Mouse (Mus musculus) megakaryocyte progenitor cell, adult 5-6 weeks (primary cell): ENCODE data around the gene Rab11b. TPM values are rescaled to one million over a fixed set of nuclear protein-coding genes. Genes with fewer than 3 reads are reported as not detected.

ENCODE experiments used
- ATAC-seq: replicated peaks from 2 replicates; pipeline ENCODE4 v1.8.0; 2016; ENCODE audit warnings: mild to moderate bottlenecking, moderate TSS enrichment, inconsistent platforms; ENCODE audit not compliant: poor library complexity
- total RNA-seq, 2 experiments: library from RNA; stranded (forward) in 1 of 2; stranded (reverse) in 1 of 2; fragments of 157-497, 149-512 nt in 1 of 2; fragments of 200-1000 nt in 1 of 2; gene quantifications; 2 replicates each; pipeline versions ENCODE4 v1.2.3 to v1.2.4; 2015 to 2017

The Rab11b gene
- total RNA-seq, 2 experiments from 2014 or later = 24.4 to 89.0 TPM

GRCm38 (mm10) chr17:33718944-33719725, 41.2 kb downstream of the Rab11b start:
- ATAC-seq = no peak

- ATAC-seq = peak; percentile 99
These were observed 41.9 kb downstream of the Rab11b start, which contains the start of gene March2 for GRCm38 (mm10) chr17:33718384-33718881. TSS of gene March2 (minus strand) at chr17:33718670.

DNA sequence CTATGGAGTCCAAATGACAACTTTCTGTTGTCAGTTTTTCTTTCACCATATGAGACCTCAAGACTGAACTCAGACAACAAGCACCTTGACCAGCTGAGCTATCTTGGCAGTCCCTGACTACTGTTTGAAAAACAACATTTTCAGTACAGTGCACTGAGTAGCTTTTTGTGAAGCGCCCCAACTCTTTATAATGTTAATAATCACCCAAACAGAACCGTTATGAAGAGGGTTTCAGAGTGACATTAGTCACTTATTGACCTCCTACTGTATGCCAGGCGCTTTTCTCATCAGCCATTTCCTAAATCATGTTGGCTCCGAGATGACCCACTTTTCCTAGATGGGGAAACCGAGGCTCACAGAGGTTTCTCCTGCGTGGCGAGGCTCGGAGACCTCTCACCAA, 42.3 kb downstream of the Rab11b start:
- ATAC-seq = no peak

DNA sequence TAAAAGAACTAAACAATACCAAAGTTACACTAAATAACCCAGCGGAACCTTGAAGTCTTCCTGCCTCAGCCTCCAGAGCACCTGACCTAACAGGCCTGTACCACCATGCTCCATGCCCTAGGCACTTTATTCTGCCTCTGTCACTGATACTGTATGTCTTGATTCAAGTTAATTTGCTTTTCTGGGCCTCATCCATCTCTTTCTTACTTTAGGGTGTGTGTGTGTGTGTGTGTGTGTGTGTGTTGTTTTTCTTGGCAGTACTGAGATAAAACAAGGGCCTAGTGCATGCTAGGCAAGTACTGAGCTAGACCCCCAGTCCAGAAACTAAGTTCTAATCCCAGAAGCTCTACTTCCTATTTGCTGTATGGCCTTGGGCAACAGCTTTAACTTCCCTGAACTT, 43.1 kb downstream of the Rab11b start:
- ATAC-seq = no peak

DNA sequence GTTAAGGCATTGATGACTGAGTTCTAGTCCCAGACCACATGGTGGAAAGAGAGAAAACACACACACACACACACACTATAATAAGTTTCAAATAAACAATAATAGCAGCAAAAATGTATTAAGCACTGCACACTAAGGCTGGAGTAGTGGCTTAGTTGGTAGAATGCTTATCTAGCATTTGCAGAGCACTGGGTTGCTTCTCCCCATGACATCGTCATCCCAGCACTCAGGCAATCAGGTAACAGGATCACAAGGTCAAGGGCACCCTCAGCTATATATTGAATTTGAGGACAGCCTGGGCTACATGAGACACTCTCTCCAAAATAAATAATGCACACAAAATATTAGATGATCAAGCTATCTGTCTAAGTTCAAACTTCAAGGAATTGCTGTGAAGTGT, 45.6 kb downstream of the Rab11b start:
- ATAC-seq = peak; percentile 20; the same call in 1 of the 2 replicates

DNA sequence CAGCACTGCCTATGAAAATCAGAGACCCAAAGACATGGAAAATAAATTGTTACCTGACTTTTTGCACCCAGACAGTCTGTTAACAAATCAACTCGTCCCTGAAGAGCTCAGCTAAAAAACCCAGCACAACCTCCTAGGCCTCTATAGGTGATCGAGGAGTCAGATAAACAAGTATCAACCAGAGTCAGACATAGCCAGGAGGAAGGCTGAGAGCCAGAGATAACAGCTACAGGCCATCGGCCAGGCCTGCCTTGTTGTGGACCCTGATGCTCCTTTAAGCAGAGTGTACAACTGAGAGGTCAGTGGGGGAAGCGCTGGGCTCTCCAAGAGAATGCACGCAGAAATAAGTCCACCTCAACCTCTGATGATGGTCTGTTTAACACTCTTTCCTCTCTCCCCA, 47.1 kb downstream of the Rab11b start:
- peak; percentile 91 for ATAC-seq

DNA sequence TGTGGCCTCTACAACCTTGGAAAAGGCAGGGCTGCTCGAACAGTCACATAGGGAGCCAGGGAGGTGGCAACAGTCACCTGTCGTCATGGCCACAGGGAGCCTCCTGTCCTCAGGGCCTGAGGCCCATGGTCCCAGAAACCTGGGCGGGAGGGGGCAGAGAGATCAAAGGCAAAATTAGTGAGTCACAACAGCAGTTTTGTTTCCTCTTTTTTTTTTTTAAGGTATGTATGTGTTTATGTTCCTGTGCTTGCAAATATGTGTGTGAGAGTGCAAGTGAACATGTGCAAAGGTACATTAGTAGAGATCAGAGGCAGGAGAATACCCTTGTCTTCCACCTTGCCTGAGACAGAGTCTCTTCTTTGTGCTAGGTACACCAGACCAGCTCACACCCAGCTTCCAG, 50.5 kb downstream of the Rab11b start:
- ATAC-seq = no peak

GRCm38 (mm10) chr17:33703091-33703490, 57.2 kb downstream of the Rab11b start:
- no peak for ATAC-seq

DNA sequence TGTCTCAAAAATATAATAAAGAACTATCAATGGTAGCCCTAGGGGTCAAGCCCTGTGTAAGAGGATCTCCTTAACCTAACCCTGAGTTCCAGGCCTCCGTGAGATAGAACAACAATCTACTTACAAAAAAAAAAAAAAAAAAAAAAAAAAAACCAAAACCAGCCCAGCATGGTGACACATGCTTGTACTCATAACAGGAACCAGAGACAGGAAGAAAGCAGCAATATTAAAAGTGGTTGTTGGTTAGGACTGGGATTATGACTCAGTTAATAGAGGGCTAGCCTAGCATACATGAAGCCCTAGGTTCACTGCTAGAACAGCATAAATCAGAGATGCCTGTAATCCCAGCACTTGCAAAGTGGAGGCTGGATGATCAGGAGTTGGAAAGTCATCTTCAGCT, 58.2 kb downstream of the Rab11b start:
- ATAC-seq = no peak

DNA sequence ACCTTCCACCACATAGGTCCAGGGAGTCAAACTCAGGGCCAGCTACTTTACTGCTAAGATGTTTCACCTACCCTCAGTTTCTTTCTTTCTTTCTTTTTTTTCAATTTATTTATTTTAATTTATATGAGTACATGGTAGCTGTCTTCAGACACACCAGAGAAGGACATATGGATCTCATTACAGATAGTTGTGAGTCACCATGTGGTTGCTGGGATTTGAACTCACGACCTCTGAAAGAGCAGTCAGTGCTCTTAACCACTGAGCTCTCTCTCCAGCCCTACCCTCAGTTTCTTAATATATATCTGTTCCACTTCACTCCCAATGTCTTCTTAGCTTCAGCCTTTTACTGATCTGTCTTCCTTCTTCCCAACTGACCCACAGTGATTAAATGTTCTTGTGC, 64.9 kb downstream of the Rab11b start:
- ATAC-seq = no peak

Other genes starting within 250 kb of the Rab11b start
- 13.8 and 14.0 TPM in 2 replicates for gene Adamts10, start 236.3 kb downstream of the Rab11b start, total RNA-seq (2015)
- gene Adamts10, start 236.3 kb downstream of the Rab11b start, total RNA-seq (2017) = 18.5 and 20.6 TPM in 2 replicates
- 43.0 and 45.0 TPM in 2 replicates for gene Myo1f, start 204.8 kb downstream of the Rab11b start, total RNA-seq (2015)
- gene Myo1f, start 204.8 kb downstream of the Rab11b start, total RNA-seq (2017) = 96.4 and 121 TPM in 2 replicates
- 41.4 and 48.9 TPM in 2 replicates for gene Zfp414, start 131.4 kb downstream of the Rab11b start, total RNA-seq (2015)
- 15.0 and 25.0 TPM in 2 replicates for gene Zfp414, start 131.4 kb downstream of the Rab11b start, total RNA-seq (2017)
- 39.0 and 43.7 TPM in 2 replicates for gene Pram1, start 122.5 kb downstream of the Rab11b start, total RNA-seq (2015)
- 10.7 and 11.1 TPM in 2 replicates for gene Pram1, start 122.5 kb downstream of the Rab11b start, total RNA-seq (2017)
- 496 and 582 TPM in 2 replicates for gene Hnrnpm, start 73.7 kb downstream of the Rab11b start, total RNA-seq (2015)
- 298 and 344 TPM in 2 replicates for gene Hnrnpm, start 73.7 kb downstream of the Rab11b start, total RNA-seq (2017)
- gene March2, start 41.9 kb downstream of the Rab11b start, total RNA-seq (2015) = 36.3 and 38.8 TPM in 2 replicates
- gene March2, start 41.9 kb downstream of the Rab11b start, total RNA-seq (2017) = 22.8 and 31.4 TPM in 2 replicates
- gene Angptl4, start 21.3 kb upstream of the Rab11b start, total RNA-seq (2015) = 7.3 and 9.2 TPM in 2 replicates
- 8.4 and 9.7 TPM in 2 replicates for gene Angptl4, start 21.3 kb upstream of the Rab11b start, total RNA-seq (2017)
- 9.6 and 12.7 TPM in 2 replicates for gene Kank3, start 50.0 kb upstream of the Rab11b start, total RNA-seq (2015)
- gene Kank3, start 50.0 kb upstream of the Rab11b start, total RNA-seq (2017) = 5.7 and 9.7 TPM in 2 replicates
- 1,132 and 1,209 TPM in 2 replicates for gene Rps28, start 64.0 kb upstream of the Rab11b start, total RNA-seq (2015)
- 2,303 and 3,173 TPM in 2 replicates for gene Rps28, start 64.0 kb upstream of the Rab11b start, total RNA-seq (2017)
- 161 and 174 TPM in 2 replicates for gene Ndufa7, start 64.0 kb upstream of the Rab11b start, total RNA-seq (2015)
- 122 and 151 TPM in 2 replicates for gene Ndufa7, start 64.0 kb upstream of the Rab11b start, total RNA-seq (2017)
- 31.3 and 37.7 TPM in 2 replicates for gene Cd320, start 82.6 kb upstream of the Rab11b start, total RNA-seq (2015)
- gene Cd320, start 82.6 kb upstream of the Rab11b start, total RNA-seq (2017) = 18.8 and 31.9 TPM in 2 replicates
- 2.2 TPM in 1 of 2 replicates, not detected in the other for gene Gm7029, start 113.3 kb upstream of the Rab11b start, total RNA-seq (2015)
- gene Gm7029, start 113.3 kb upstream of the Rab11b start, total RNA-seq (2017) = not detected in 2 replicates
- gene Kifc1, start 130.1 kb upstream of the Rab11b start, total RNA-seq (2015) = 6.6 and 10.8 TPM in 2 replicates
- gene Kifc1, start 130.1 kb upstream of the Rab11b start, total RNA-seq (2017) = 28.6 and 30.3 TPM in 2 replicates
- 0.17 and 0.37 TPM in 2 replicates for gene Platr17, start 144.6 kb upstream of the Rab11b start, total RNA-seq (2015)
- gene Platr17, start 144.6 kb upstream of the Rab11b start, total RNA-seq (2017) = 0.29 and 1.4 TPM in 2 replicates
- 35.7 and 44.5 TPM in 2 replicates for gene Daxx, start 148.9 kb upstream of the Rab11b start, total RNA-seq (2015)
- gene Daxx, start 148.9 kb upstream of the Rab11b start, total RNA-seq (2017) = 28.7 and 32.1 TPM in 2 replicates
- gene Tapbp, start 155.4 kb upstream of the Rab11b start, total RNA-seq (2015) = 51.0 and 56.8 TPM in 2 replicates
- 47.6 and 48.0 TPM in 2 replicates for gene Tapbp, start 155.4 kb upstream of the Rab11b start, total RNA-seq (2017)
- gene Zbtb22, start 155.4 kb upstream of the Rab11b start, total RNA-seq (2015) = 10.0 and 11.5 TPM in 2 replicates
- 13.3 and 19.2 TPM in 2 replicates for gene Zbtb22, start 155.4 kb upstream of the Rab11b start, total RNA-seq (2017)
- 20.3 and 22.7 TPM in 2 replicates for gene Rgl2, start 169.0 kb upstream of the Rab11b start, total RNA-seq (2015)
- 37.9 and 47.9 TPM in 2 replicates for gene Rgl2, start 169.0 kb upstream of the Rab11b start, total RNA-seq (2017)
- gene Pfdn6, start 179.8 kb upstream of the Rab11b start, total RNA-seq (2015) = 124 and 132 TPM in 2 replicates
- 144 and 218 TPM in 2 replicates for gene Pfdn6, start 179.8 kb upstream of the Rab11b start, total RNA-seq (2017)
- gene Wdr46, start 180.1 kb upstream of the Rab11b start, total RNA-seq (2015) = 43.7 and 53.1 TPM in 2 replicates
- gene Wdr46, start 180.1 kb upstream of the Rab11b start, total RNA-seq (2017) = 64.4 and 65.4 TPM in 2 replicates
- gene B3galt4, start 191.0 kb upstream of the Rab11b start, total RNA-seq (2015) = 1.1 and 2.7 TPM in 2 replicates
- gene B3galt4, start 191.0 kb upstream of the Rab11b start, total RNA-seq (2017) = 5.8 and 7.6 TPM in 2 replicates
- 16.6 and 19.1 TPM in 2 replicates for gene Vps52, start 195.3 kb upstream of the Rab11b start, total RNA-seq (2015)
- 13.7 and 15.7 TPM in 2 replicates for gene Vps52, start 195.3 kb upstream of the Rab11b start, total RNA-seq (2017)
- 3,964 and 4,103 TPM in 2 replicates for gene Rps18, start 195.5 kb upstream of the Rab11b start, total RNA-seq (2015)
- 1,202 and 1,622 TPM in 2 replicates for gene Rps18, start 195.5 kb upstream of the Rab11b start, total RNA-seq (2017)
- gene H2-K1, start 239.8 kb upstream of the Rab11b start, total RNA-seq (2015) = 914 and 1,011 TPM in 2 replicates
- 697 and 748 TPM in 2 replicates for gene H2-K1, start 239.8 kb upstream of the Rab11b start, total RNA-seq (2017)